ENCODE assay signal across 8 mouse cellular contexts in genomic region chr6:17065791-17066169, GRCm38 (mm10). TPM values are rescaled to one million over a fixed set of nuclear protein-coding genes. Genes with fewer than 3 reads are reported as not detected.
DNase-seq lines count a peak whose midpoint lies in the region; ATAC-seq and TF ChIP-seq lines count a peak whose summit lies in the region.

No protein-coding gene starts in this region.

- H3K27ac ChIP-seq in heart, embryonic 14.5 days (replicated peaks in 1 of 2; ENCODE audit: control insufficient read depth in 1 of 2, insufficient read depth in 1 of 2, low read depth in 2 of 2, low read length in 2 of 2) = no peak overlapping the region
- H3K27ac ChIP-seq in bone marrow macrophage, adult 2 months (ENCODE audit: insufficient read depth, low read depth, low read length) = peak overlapping the region; percentile 51
- 0 out of 2 replicates have a peak overlapping the region, but pooled peaks have one; percentile 7 for H3K27ac ChIP-seq in hindbrain, postnatal 0 days

- peak; percentile 50; the same call in 1 of the 2 replicates for ATAC-seq in heart, embryonic 14.5 days (ENCODE audit: insufficient number of reproducible peaks, insufficient read depth, low FRiP score, low read depth)
- peak; percentile 36; the same call in 1 of the 2 replicates for ATAC-seq in hindbrain, postnatal 0 days

- peaks cover 87% of the 10 kb centered on the region for H3K27me3 ChIP-seq in heart, embryonic 14.5 days (ENCODE audit: control insufficient read depth, insufficient read depth, low read length)
- H3K27me3 ChIP-seq in hindbrain, postnatal 0 days (ENCODE audit: insufficient read depth, low read length) = no peaks in the 10 kb centered on the region
- H3K27me3 ChIP-seq in megakaryocyte, embryonic 14.5 days (replicated peaks) = no peaks in the 10 kb centered on the region

- peak overlapping the region; percentile 58 to 64 for H3K4me3 ChIP-seq in heart, embryonic 14.5 days (ENCODE audit: control insufficient read depth in 1 of 2, insufficient read depth in 1 of 2, low read depth in 1 of 2, low read length in 2 of 2)
- peak overlapping the region; percentile 79 for H3K4me3 ChIP-seq in bone marrow macrophage, adult 2 months (ENCODE audit: insufficient read depth, low read length)
- peak overlapping the region; percentile 77 for H3K4me3 ChIP-seq in hindbrain, postnatal 0 days (ENCODE audit: low read length)
- H3K4me3 ChIP-seq in megakaryocyte, embryonic 14.5 days (replicated peaks) = peak overlapping the region; percentile 92

- H3K4me1 ChIP-seq in heart, embryonic 14.5 days (ENCODE audit: control insufficient read depth in 2 of 2, insufficient read depth in 2 of 2, low read length in 2 of 2) = peaks cover 0 to 3% of the 10 kb centered on the region in 2 experiments; a peak in 1 of 4 replicates
- H3K4me1 ChIP-seq in bone marrow macrophage, adult 2 months (ENCODE audit: control insufficient read depth, insufficient read depth, low read length) = peaks cover 8% of the 10 kb centered on the region
- 0 out of 2 replicates have a peak, but pooled peaks cover 3% of the 10 kb centered on the region for H3K4me1 ChIP-seq in hindbrain, postnatal 0 days (ENCODE audit: insufficient read depth, low read length)
- H3K4me1 ChIP-seq in megakaryocyte, embryonic 14.5 days = peaks cover 37% of the 10 kb centered on the region

- no peak overlapping the region; the same call in 1 of the 2 replicates for H3K9ac ChIP-seq in heart, embryonic 14.5 days (ENCODE audit: low read length)
- peak overlapping the region; percentile 67 for H3K9ac ChIP-seq in hindbrain, postnatal 0 days (replicated peaks; ENCODE audit: low read length)

- peak overlapping the region; percentile 95 for H3K4me2 ChIP-seq in heart, embryonic 14.5 days (ENCODE audit: low read length)
- peak overlapping the region; percentile 95 for H3K4me2 ChIP-seq in hindbrain, postnatal 0 days (ENCODE audit: low read depth, low read length)

- 3% methylated on average over 12 of the region's 12 CpGs for WGBS in heart, embryonic 14.5 days
- WGBS in hindbrain, postnatal 0 days = 7% methylated on average over 12 of the region's 12 CpGs

- no peak for TF ChIP-seq POLR2A in bone marrow macrophage, adult 2 months (IDR thresholded peaks at IDR 0.05; ENCODE audit: borderline replicate concordance, low read depth, low read length)

- intact Hi-C loops in heart, postnatal 10 days (cut with DNase I) = no loop called here

- H3K36me3 ChIP-seq in heart, embryonic 14.5 days (ENCODE audit: control insufficient read depth, insufficient read depth, low read length) = no peaks in the 10 kb centered on the region
- no peaks in the 10 kb centered on the region for H3K36me3 ChIP-seq in hindbrain, postnatal 0 days (ENCODE audit: insufficient read depth, low read length)
- no peaks in the 10 kb centered on the region for H3K36me3 ChIP-seq in megakaryocyte, embryonic 14.5 days (replicated peaks; ENCODE audit: low read length)

- H3K9me3 ChIP-seq in heart, embryonic 14.5 days (ENCODE audit: control insufficient read depth, low read length) = no peaks in the 10 kb centered on the region
- no peaks in the 10 kb centered on the region for H3K9me3 ChIP-seq in hindbrain, postnatal 0 days (ENCODE audit: low read length)
- H3K9me3 ChIP-seq in megakaryocyte, embryonic 14.5 days = no peaks in the 10 kb centered on the region

- no peak for DNase-seq in heart, postnatal 10 days
- DNase-seq in hindbrain, postnatal 0 days (ENCODE audit: low spot score) = no peak
- DNase-seq in B cell, adult 2 months = no peak
- DNase-seq in adipocyte (ENCODE audit: low spot score) = no peak
- DNase-seq in layer of hippocampus, postnatal 36 days = no peak

- no peak for TF ChIP-seq CTCF in bone marrow macrophage, adult 2 months (IDR thresholded peaks at IDR 0.05; ENCODE audit: low read depth, low read length)
- no peak for TF ChIP-seq CTCF in hindbrain, postnatal 0 days (IDR thresholded peaks at IDR 0.05; ENCODE audit: low read depth)

RNA-seq across cellular contexts. Expression of gene Tes, which starts 0.8 kb away (rescaled TPM):
- 11.7 and 15.6 TPM in 2 replicates for polyA plus RNA-seq in heart, embryonic 14.5 days (2014; fragmentation: Nextera tagmentation; extraction: Ambion mirVana)
- 1 to 10 TPM; 7.8 to 8.5 TPM for total RNA-seq in heart, postnatal 10 days (2021)
- polyA plus RNA-seq in bone marrow macrophage, adult 2 months (2012; ENCODE audit: insufficient read depth, insufficient read length, missing spikeins) = 20.0 and 21.6 TPM in 2 replicates
- total RNA-seq in hindbrain, postnatal 0 days (2014; rRNA removed) = 31.3 and 42.4 TPM in 2 replicates
- 23.5 and 26.0 TPM in 2 replicates for polyA plus RNA-seq in hindbrain, postnatal 0 days (2015; fragmentation: Nextera tagmentation; extraction: Ambion mirVana)
- polyA plus RNA-seq in megakaryocyte, embryonic 14.5 days (2012; ENCODE audit: insufficient read depth, low replicate concordance) = 3.5 and 12.8 TPM in 2 replicates
- 1 to 10 TPM; 2.2 to 2.7 TPM for total RNA-seq in layer of hippocampus, postnatal 36 days (2021)

Comparison
In these comparisons a context has a peak if more than half of its experiments do, and no peak if none do; other contexts are left out.
1. H3K27ac ChIP-seq: peak in bone marrow macrophage, adult 2 months (single experiment) and hindbrain, postnatal 0 days (single experiment); none in heart, embryonic 14.5 days (0 of 2).
2. Peak in every context shown above with its lines, with median percentiles within 50 percentile points of each other: H3K4me3 ChIP-seq.